Mouse (Mus musculus): ENCODE measurements around the gene Tmem242. TPM values are rescaled to one million over a fixed set of nuclear protein-coding genes. Genes with fewer than 3 reads are reported as not detected.

Gene Tmem242
- polyA plus RNA-seq (2012; rRNA removed), result 39.8 and 41.6 TPM in 2 replicates

GRCm38 (mm10) chr17:5440159-5440971, at the start of gene Tmem242:
Tmem242 (minus strand) TSS chr17:5440259.

GRCm38 (mm10) chr17:5418545-5418944, 21.5 kb downstream of the Tmem242 start, which contains the start of gene Ldhal6b:
Ldhal6b (minus strand) TSS chr17:5418767.

Other genes starting within 250 kb of the Tmem242 start
- gene Ldhal6b, start 21.5 kb downstream of the Tmem242 start, polyA plus RNA-seq (2012; rRNA removed), result 0.66 and 0.87 TPM in 2 replicates
- gene Zdhhc14, start 52.3 kb upstream of the Tmem242 start, polyA plus RNA-seq (2012; rRNA removed), result 4.1 and 5.0 TPM in 2 replicates